Mouse (Mus musculus) bone marrow, adult 2 months (tissue): ENCODE results near the gene Nsun7. TPM values are rescaled to one million over a fixed set of nuclear protein-coding genes. Genes with fewer than 3 reads are reported as not detected.
"Not testable (repeated sequence)": the region's sequence is repeated elsewhere in the genome, so short reads cannot be mapped to it uniquely, and the experiment has no call there.

Source experiments
- H3K27ac ChIP-seq: fragments of 200-500 bp; 2 replicates; pipeline ENCODE4 v1.5.1; 2012; ENCODE audit warnings: low read depth, mild to moderate bottlenecking, control low read depth, inconsistent platforms, low read length; ENCODE audit not compliant: control insufficient read depth, poor library complexity, insufficient read depth
- H3K4me1 ChIP-seq: fragments of 200-500 bp; 2 replicates; pipeline ENCODE4 v1.6.1; 2011; ENCODE audit warnings: low read length; ENCODE audit not compliant: control insufficient read depth, insufficient read depth
- H3K4me3 ChIP-seq: fragments of 200-500 bp; replicated peaks from 2 replicates; pipeline ENCODE3; 2011; ENCODE audit warnings: mild to moderate bottlenecking, low read depth, low read length, control low read depth; ENCODE audit not compliant: control insufficient read depth
- CTCF ChIP-seq: fragments of 200-500 bp; IDR thresholded peaks from 2 replicates; pipeline ENCODE4 v1.5.1; 2011; ENCODE audit warnings: low read length, control low read depth; ENCODE audit not compliant: control insufficient read depth, insufficient read depth
- POLR2A ChIP-seq: fragments of 200-500 bp; IDR thresholded peaks from 2 replicates; pipeline ENCODE4 v1.6.1; 2011; ENCODE audit warnings: low read depth, mild to moderate bottlenecking, control low read depth, low read length, borderline replicate concordance; ENCODE audit not compliant: control insufficient read depth
- WGBS: fragments of 180-500 bp; shearing (Covaris S2); methylation state at CpG from one replicate; pipeline ENCODE4 v1.1.7; 2018; 5-methylcytosine and 5-hydroxymethylcytosine counted together
- polyA plus RNA-seq: library from polyadenylated mRNA; stranded (reverse); fragments of >200 nt; gene quantifications from 2 replicates; pipeline ENCODE4 v1.2.4, GENCODE M21; 2011; ENCODE audit warnings: low replicate concordance; ENCODE audit not compliant: missing spikeins, insufficient read depth, insufficient read length

The Nsun7 gene
- polyA plus RNA-seq, 1 experiment = 0.82 TPM

GRCm38 (mm10) chr5:66232456-66232855, 27.2 kb upstream of the Nsun7 start:
- H3K27ac ChIP-seq = no peak overlapping the region

GRCm38 (mm10) chr5:66241894-66242293, 17.8 kb upstream of the Nsun7 start:
- Histone ChIP-seq H3K27ac (no peak overlapping the region), H3K4me1 (no peaks in the 10 kb centered on the region), H3K4me3 (no peak overlapping the region)
- TF ChIP-seq POLR2A (no peak), CTCF (peak; percentile 26; the same call in 1 of the 2 replicates)

More at GRCm38 (mm10) chr5:66232456-66232855, 27.2 kb upstream of the Nsun7 start:
- Histone ChIP-seq H3K4me1 (no peaks in the 10 kb centered on the region; the same call in 1 of the 2 replicates), H3K4me3 (no peak overlapping the region)
- TF ChIP-seq POLR2A (no peak), CTCF (no peak)
- WGBS = 28% methylated on average over 3 of the region's 3 CpGs

- H3K27ac ChIP-seq = no peak overlapping the region
- H3K4me3 ChIP-seq = no peak overlapping the region
- H3K4me1 ChIP-seq = no peaks in the 10 kb centered on the region
- WGBS = 68% methylated on average over 9 of the region's 9 CpGs
- TF ChIP-seq CTCF = no peak
Observed at GRCm38 (mm10) chr5:66243467-66243866, 16.2 kb upstream of the Nsun7 start.

GRCm38 (mm10) chr5:66244043-66244660, 15.5 kb upstream of the Nsun7 start:
- no peaks in the 10 kb centered on the region for H3K4me1 ChIP-seq
- no peak for TF ChIP-seq CTCF
- TF ChIP-seq POLR2A = no peak
- H3K27ac ChIP-seq = no peak overlapping the region
- H3K4me3 ChIP-seq = no peak overlapping the region
- WGBS = 67% methylated on average over 6 of the region's 6 CpGs

GRCm38 (mm10) chr5:66245958-66246497, 13.7 kb upstream of the Nsun7 start:
- no peaks in the 10 kb centered on the region for H3K4me1 ChIP-seq
- no peak overlapping the region for H3K27ac ChIP-seq
- H3K4me3 ChIP-seq = no peak overlapping the region
- TF ChIP-seq POLR2A (no peak), CTCF (no peak)
- 44% methylated on average over 9 of the region's 10 CpGs for WGBS

GRCm38 (mm10) chr5:66253219-66253618, 6.5 kb upstream of the Nsun7 start:
- Histone ChIP-seq H3K27ac (no peak overlapping the region), H3K4me1 (no peaks in the 10 kb centered on the region), H3K4me3 (no peak overlapping the region)
- TF ChIP-seq CTCF (no peak), POLR2A (no peak)
- WGBS = 61% methylated on average over 5 of the region's 5 CpGs

- Histone ChIP-seq H3K4me1 (no peaks in the 10 kb centered on the region; the same call in 1 of the 2 replicates), H3K4me3 (no peak overlapping the region), H3K27ac (no peak overlapping the region)
- no peak for TF ChIP-seq CTCF
- no peak for TF ChIP-seq POLR2A
- WGBS = 83% methylated on average over 10 of the region's 10 CpGs
Observed at GRCm38 (mm10) chr5:66255044-66255443, 4.7 kb upstream of the Nsun7 start.

GRCm38 (mm10) chr5:66259000-66259399, 697 bp upstream of the Nsun7 start:
- TF ChIP-seq CTCF (no peak), POLR2A (no peak)
- H3K27ac ChIP-seq = no peak overlapping the region
- WGBS = 58% methylated on average over 2 of the region's 2 CpGs
- no peaks in the 10 kb centered on the region; the same call in 1 of the 2 replicates for H3K4me1 ChIP-seq
- no peak overlapping the region for H3K4me3 ChIP-seq

GRCm38 (mm10) chr5:66259431-66259755, 304 bp upstream of the Nsun7 start:
- peak overlapping the region; percentile 2 for H3K4me3 ChIP-seq
- not testable (repeated sequence) for H3K4me1 ChIP-seq, H3K27ac ChIP-seq
- WGBS = 7% methylated on average over 5 of the region's 5 CpGs
